Mouse (Mus musculus): ENCODE measurements around the gene Tns3. TPM values are rescaled to one million over a fixed set of nuclear protein-coding genes. Genes with fewer than 3 reads are reported as not detected.

Tns3 gene
- polyA plus RNA-seq, 1 experiment from 2014 or later: 58.1 TPM

- Histone ChIP-seq H3K4me2 (ENCODE audit: low read depth, low read length) (no peak overlapping the region), H3K4me1 (replicated peaks; ENCODE audit: control insufficient read depth, insufficient read depth, low read length) (peaks cover 51% of the 10 kb centered on the region), H3K9ac (ENCODE audit: low read length) (no peak overlapping the region), H3K27ac (ENCODE audit: low read length) (no peak overlapping the region), H3K4me3 (ENCODE audit: low read length) (no peak overlapping the region), H3K36me3 (ENCODE audit: control insufficient read depth, insufficient read depth, low read length) (peaks cover 22% of the 10 kb centered on the region), H3K27me3 (ENCODE audit: control insufficient read depth, insufficient read depth, low read depth, low read length) (no peaks in the 10 kb centered on the region), H3K9me3 (ENCODE audit: control insufficient read depth, low read length) (no peaks in the 10 kb centered on the region)
- WGBS: 56% methylated on average over 8 of the region's 8 CpGs
- no peak for ATAC-seq (ENCODE audit: low read depth)
These were observed 169.3 kb downstream of the Tns3 start for GRCm38 (mm10) chr11:8495036-8495435.

GRCm38 (mm10) chr11:8493931-8494490, 170.3 kb downstream of the Tns3 start:
- peaks cover 28% of the 10 kb centered on the region for H3K36me3 ChIP-seq (ENCODE audit: control insufficient read depth, insufficient read depth, low read length)
- H3K4me2 ChIP-seq (ENCODE audit: low read depth, low read length): no peak overlapping the region
- peaks cover 43% of the 10 kb centered on the region for H3K4me1 ChIP-seq (replicated peaks; ENCODE audit: control insufficient read depth, insufficient read depth, low read length)
- no peaks in the 10 kb centered on the region for H3K27me3 ChIP-seq (ENCODE audit: control insufficient read depth, insufficient read depth, low read depth, low read length)
- ATAC-seq (ENCODE audit: low read depth): no peak
- H3K9me3 ChIP-seq (ENCODE audit: control insufficient read depth, low read length): no peaks in the 10 kb centered on the region
- WGBS: 65% methylated on average over 8 of the region's 8 CpGs
- H3K27ac ChIP-seq (ENCODE audit: low read length): no peak overlapping the region
- no peak overlapping the region for H3K4me3 ChIP-seq (ENCODE audit: low read length)
- H3K9ac ChIP-seq (ENCODE audit: low read length): peak overlapping the region; percentile 28; the same call in 1 of the 2 replicates

GRCm38 (mm10) chr11:8492332-8492731, 172.0 kb downstream of the Tns3 start:
- Histone ChIP-seq H3K4me2 (ENCODE audit: low read depth, low read length) (no peak overlapping the region), H3K4me3 (ENCODE audit: low read length) (no peak overlapping the region), H3K9me3 (ENCODE audit: control insufficient read depth, low read length) (no peaks in the 10 kb centered on the region), H3K4me1 (replicated peaks; ENCODE audit: control insufficient read depth, insufficient read depth, low read length) (peaks cover 31% of the 10 kb centered on the region), H3K36me3 (ENCODE audit: control insufficient read depth, insufficient read depth, low read length) (peaks cover 28% of the 10 kb centered on the region), H3K27me3 (ENCODE audit: control insufficient read depth, insufficient read depth, low read depth, low read length) (no peaks in the 10 kb centered on the region), H3K9ac (ENCODE audit: low read length) (no peak overlapping the region), H3K27ac (ENCODE audit: low read length) (no peak overlapping the region)
- no peak for ATAC-seq (ENCODE audit: low read depth)
- 92% methylated on average over 10 of the region's 10 CpGs for WGBS

GRCm38 (mm10) chr11:8488248-8488647, 176.1 kb downstream of the Tns3 start:
- no peak overlapping the region for H3K9ac ChIP-seq (ENCODE audit: low read length)
- no peak for ATAC-seq (ENCODE audit: low read depth)
- H3K4me1 ChIP-seq (replicated peaks; ENCODE audit: control insufficient read depth, insufficient read depth, low read length): peaks cover 8% of the 10 kb centered on the region

GRCm38 (mm10) chr11:8486552-8486951, 177.8 kb downstream of the Tns3 start:
- H3K27ac ChIP-seq (ENCODE audit: low read length): no peak overlapping the region
- WGBS: 69% methylated on average over 4 of the region's 4 CpGs
- no peak overlapping the region for H3K9ac ChIP-seq (ENCODE audit: low read length)
- no peaks in the 10 kb centered on the region for H3K9me3 ChIP-seq (ENCODE audit: control insufficient read depth, low read length)
- H3K4me2 ChIP-seq (ENCODE audit: low read depth, low read length): no peak overlapping the region
- H3K4me3 ChIP-seq (ENCODE audit: low read length): no peak overlapping the region
- H3K27me3 ChIP-seq (ENCODE audit: control insufficient read depth, insufficient read depth, low read depth, low read length): no peaks in the 10 kb centered on the region
- H3K4me1 ChIP-seq (replicated peaks; ENCODE audit: control insufficient read depth, insufficient read depth, low read length): peaks cover 24% of the 10 kb centered on the region
- ATAC-seq (ENCODE audit: low read depth): no peak
- peaks cover 13% of the 10 kb centered on the region for H3K36me3 ChIP-seq (ENCODE audit: control insufficient read depth, insufficient read depth, low read length)

More at GRCm38 (mm10) chr11:8488248-8488647, 176.1 kb downstream of the Tns3 start:
- Histone ChIP-seq H3K4me3 (ENCODE audit: low read length) (no peak overlapping the region), H3K9me3 (ENCODE audit: control insufficient read depth, low read length) (no peaks in the 10 kb centered on the region), H3K27ac (ENCODE audit: low read length) (no peak overlapping the region), H3K27me3 (ENCODE audit: control insufficient read depth, insufficient read depth, low read depth, low read length) (no peaks in the 10 kb centered on the region), H3K36me3 (ENCODE audit: control insufficient read depth, insufficient read depth, low read length) (peaks cover 28% of the 10 kb centered on the region), H3K4me2 (ENCODE audit: low read depth, low read length) (no peak overlapping the region)
- WGBS: 73% methylated on average over 6 of the region's 6 CpGs

GRCm38 (mm10) chr11:8484538-8484937, 179.8 kb downstream of the Tns3 start:
- Histone ChIP-seq H3K36me3 (ENCODE audit: control insufficient read depth, insufficient read depth, low read length) (0 out of 2 replicates have a peak, but pooled peaks cover 4% of the 10 kb centered on the region), H3K27me3 (ENCODE audit: control insufficient read depth, insufficient read depth, low read depth, low read length) (no peaks in the 10 kb centered on the region), H3K9ac (ENCODE audit: low read length) (no peak overlapping the region), H3K4me3 (ENCODE audit: low read length) (no peak overlapping the region), H3K27ac (ENCODE audit: low read length) (no peak overlapping the region), H3K9me3 (ENCODE audit: control insufficient read depth, low read length) (no peaks in the 10 kb centered on the region), H3K4me1 (replicated peaks; ENCODE audit: control insufficient read depth, insufficient read depth, low read length) (peaks cover 24% of the 10 kb centered on the region), H3K4me2 (ENCODE audit: low read depth, low read length) (no peak overlapping the region)
- ATAC-seq (ENCODE audit: low read depth): no peak
- 79% methylated on average over 4 of the region's 4 CpGs for WGBS

- H3K4me2 ChIP-seq (ENCODE audit: low read depth, low read length): no peak overlapping the region
- H3K4me3 ChIP-seq (ENCODE audit: low read length): no peak overlapping the region
- H3K27ac ChIP-seq (ENCODE audit: low read length): peak overlapping the region; percentile 73
- ATAC-seq (ENCODE audit: low read depth): peak; percentile 60
- 0 out of 2 replicates have a peak overlapping the region, but pooled peaks have one; percentile 17 for H3K9ac ChIP-seq (ENCODE audit: low read length)
- WGBS: 27% methylated on average over 3 of the region's 3 CpGs
- no peaks in the 10 kb centered on the region for H3K9me3 ChIP-seq (ENCODE audit: control insufficient read depth, low read length)
- H3K36me3 ChIP-seq (ENCODE audit: control insufficient read depth, insufficient read depth, low read length): peaks cover 12% of the 10 kb centered on the region
- H3K4me1 ChIP-seq (replicated peaks; ENCODE audit: control insufficient read depth, insufficient read depth, low read length): peaks cover 24% of the 10 kb centered on the region
- H3K27me3 ChIP-seq (ENCODE audit: control insufficient read depth, insufficient read depth, low read depth, low read length): no peaks in the 10 kb centered on the region
These were observed 181.6 kb downstream of the Tns3 start for GRCm38 (mm10) chr11:8482721-8483120.

GRCm38 (mm10) chr11:8481962-8482361, 182.4 kb downstream of the Tns3 start:
- no peak overlapping the region for H3K4me2 ChIP-seq (ENCODE audit: low read depth, low read length)
- no peak overlapping the region for H3K4me3 ChIP-seq (ENCODE audit: low read length)
- peak; percentile 5; the same call in 1 of the 2 replicates for ATAC-seq (ENCODE audit: low read depth)
- peaks cover 24% of the 10 kb centered on the region for H3K4me1 ChIP-seq (replicated peaks; ENCODE audit: control insufficient read depth, insufficient read depth, low read length)
- peaks cover 15% of the 10 kb centered on the region for H3K36me3 ChIP-seq (ENCODE audit: control insufficient read depth, insufficient read depth, low read length)
- no peak overlapping the region for H3K9ac ChIP-seq (ENCODE audit: low read length)
- H3K27me3 ChIP-seq (ENCODE audit: control insufficient read depth, insufficient read depth, low read depth, low read length): no peaks in the 10 kb centered on the region
- H3K27ac ChIP-seq (ENCODE audit: low read length): peak overlapping the region; percentile 73; the same call in 1 of the 2 replicates
- no peaks in the 10 kb centered on the region for H3K9me3 ChIP-seq (ENCODE audit: control insufficient read depth, low read length)
- WGBS: 42% methylated on average over 5 of the region's 5 CpGs

GRCm38 (mm10) chr11:8481529-8481928, 182.8 kb downstream of the Tns3 start:
- WGBS: 61% methylated on average over 6 of the region's 6 CpGs
- H3K27me3 ChIP-seq (ENCODE audit: control insufficient read depth, insufficient read depth, low read depth, low read length): no peaks in the 10 kb centered on the region
- H3K27ac ChIP-seq (ENCODE audit: low read length): no peak overlapping the region
- no peak overlapping the region for H3K4me3 ChIP-seq (ENCODE audit: low read length)
- H3K4me1 ChIP-seq (replicated peaks; ENCODE audit: control insufficient read depth, insufficient read depth, low read length): peaks cover 24% of the 10 kb centered on the region
- no peaks in the 10 kb centered on the region for H3K9me3 ChIP-seq (ENCODE audit: control insufficient read depth, low read length)
- no peak; the same call in 1 of the 2 replicates for ATAC-seq (ENCODE audit: low read depth)
- no peak overlapping the region for H3K4me2 ChIP-seq (ENCODE audit: low read depth, low read length)
- H3K9ac ChIP-seq (ENCODE audit: low read length): no peak overlapping the region
- H3K36me3 ChIP-seq (ENCODE audit: control insufficient read depth, insufficient read depth, low read length): peaks cover 19% of the 10 kb centered on the region
